Mouse (Mus musculus) cerebellum, adult 2 months (tissue): Measurements from ENCODE around the gene Gm49361. TPM values are rescaled to one million over a fixed set of nuclear protein-coding genes. Genes with fewer than 3 reads are reported as not detected.
A peak's percentile ranks its signal among the peaks of the same experiment; 100 is the strongest.

Experiments used
- DNase-seq, 2 experiments: peaks; one replicate each; pipeline ENCODE4 v3.0.0; 2021
- H3K27ac ChIP-seq: fragments of 200-500 bp; 2 replicates; pipeline ENCODE4 v1.5.1; 2012; ENCODE audit warnings: low read length, control low read depth, inconsistent platforms; ENCODE audit not compliant: insufficient read depth
- H3K27me3 ChIP-seq: fragments of 200-500 bp; 2 replicates; pipeline ENCODE4 v1.6.1; 2012; ENCODE audit warnings: inconsistent platforms, mild to moderate bottlenecking, low read length, moderate library complexity; ENCODE audit not compliant: control insufficient read depth, insufficient read depth
- H3K4me1 ChIP-seq: fragments of 200-500 bp; 2 replicates; pipeline ENCODE4 v1.6.1; 2011; ENCODE audit warnings: low read length; ENCODE audit not compliant: control insufficient read depth, insufficient read depth
- H3K4me3 ChIP-seq: fragments of 200-500 bp; replicated peaks from 2 replicates; pipeline ENCODE3; 2011; ENCODE audit warnings: mild to moderate bottlenecking, low read depth, low read length, control low read depth; ENCODE audit not compliant: insufficient read depth
- CTCF ChIP-seq: fragments of 200-500 bp; IDR thresholded peaks from 2 replicates; pipeline ENCODE4 v1.5.1; 2011; ENCODE audit warnings: low read depth, mild to moderate bottlenecking, control low read depth, low read length, moderate library complexity, borderline replicate concordance; ENCODE audit not compliant: insufficient read depth
- POLR2A ChIP-seq: fragments of 200-500 bp; IDR thresholded peaks from 2 replicates; pipeline ENCODE4 v1.6.1; 2011; ENCODE audit warnings: low read length, control low read depth, borderline replicate concordance; ENCODE audit not compliant: insufficient read depth
- WGBS: fragments of 180-500 bp; shearing (Covaris S2); methylation state at CpG from one replicate; pipeline ENCODE4 v1.1.7; 2018; 5-methylcytosine and 5-hydroxymethylcytosine counted together
- polyA plus RNA-seq: library from polyadenylated mRNA; depleted of rRNA; stranded (reverse); fragments of >200 nt; gene quantifications from 2 replicates; pipeline ENCODE4 v1.2.3, GENCODE M21; 2012

Gm49361 gene
- polyA plus RNA-seq, 1 experiment = not detected

- WGBS = 78% methylated on average over 7 of the region's 7 CpGs
- peaks cover 13% of the 10 kb centered on the region; the same call in 1 of the 2 replicates for H3K4me1 ChIP-seq
- H3K27ac ChIP-seq = no peak overlapping the region
- TF ChIP-seq CTCF (no peak), POLR2A (no peak)
- no peak for DNase-seq
- H3K4me3 ChIP-seq = no peak overlapping the region
- H3K27me3 ChIP-seq = no peaks in the 10 kb centered on the region
Observed at GRCm38 (mm10) chr14:57708580-57708979, 37.3 kb downstream of the Gm49361 start.

GRCm38 (mm10) chr14:57707100-57707893, 38.6 kb downstream of the Gm49361 start:
- DNase-seq = peak; percentile 25 to 32
- WGBS = 19% methylated on average over 18 of the region's 18 CpGs

GRCm38 (mm10) chr14:57706760-57707099, 39.2 kb downstream of the Gm49361 start:
- Histone ChIP-seq H3K27ac (no peak overlapping the region), H3K4me3 (no peak overlapping the region), H3K27me3 (no peaks in the 10 kb centered on the region), H3K4me1 (peaks cover 13% of the 10 kb centered on the region; the same call in 1 of the 2 replicates)
- no peak for TF ChIP-seq CTCF
- no peak for TF ChIP-seq POLR2A
- 70% methylated on average over 4 of the region's 4 CpGs for WGBS
- DNase-seq = no peak

More at GRCm38 (mm10) chr14:57707100-57707893, 38.6 kb downstream of the Gm49361 start:
- Histone ChIP-seq H3K4me3 (no peak overlapping the region), H3K27me3 (no peaks in the 10 kb centered on the region), H3K27ac (peak overlapping the region; percentile 62), H3K4me1 (peaks cover 13% of the 10 kb centered on the region; the same call in 1 of the 2 replicates)
- TF ChIP-seq POLR2A (no peak), CTCF (no peak)

DNA sequence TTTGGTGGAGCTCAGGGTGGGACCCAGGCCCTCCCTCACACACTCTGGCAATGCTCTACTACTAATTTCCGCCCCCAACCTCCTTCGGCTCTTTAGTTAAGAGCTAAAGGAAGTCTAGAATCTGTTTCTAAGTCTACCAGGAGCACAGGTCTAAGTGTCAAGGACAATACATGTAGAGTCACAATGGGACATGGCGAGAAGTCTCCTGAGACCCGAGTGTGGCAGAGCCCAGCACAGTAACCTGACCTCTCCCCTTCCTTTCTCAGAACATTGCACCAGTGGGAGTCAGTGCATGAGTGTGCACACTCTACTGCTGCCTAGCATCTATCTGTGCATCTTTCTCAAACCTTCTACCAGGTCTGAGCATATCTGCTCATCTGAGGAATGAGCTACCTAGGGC, 40.1 kb downstream of the Gm49361 start:
- no peak for TF ChIP-seq POLR2A
- TF ChIP-seq CTCF = no peak
- DNase-seq = no peak
- 92% methylated on average over 4 of the region's 4 CpGs for WGBS
- H3K27ac ChIP-seq = no peak overlapping the region
- H3K27me3 ChIP-seq = no peaks in the 10 kb centered on the region
- peaks cover 13% of the 10 kb centered on the region; the same call in 1 of the 2 replicates for H3K4me1 ChIP-seq
- no peak overlapping the region for H3K4me3 ChIP-seq

DNA sequence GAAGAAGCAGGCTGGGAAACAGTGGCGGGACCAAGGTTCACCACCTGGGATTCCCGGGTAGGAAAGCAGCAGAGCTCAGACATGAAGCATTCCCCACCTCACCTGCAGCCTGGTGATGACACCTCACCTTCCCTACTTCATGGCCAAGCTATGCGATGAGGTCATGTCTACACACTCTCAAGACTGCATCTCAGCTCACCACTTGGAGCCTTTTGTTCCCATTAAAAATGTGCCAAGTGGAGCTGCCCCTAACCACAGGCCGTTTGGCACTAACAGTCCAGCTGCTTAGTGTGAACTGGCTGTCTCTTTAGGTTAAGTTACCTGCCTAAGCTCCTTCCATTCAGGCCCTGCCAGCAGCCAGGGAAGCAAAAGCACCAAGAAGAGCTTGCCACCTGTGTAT, 40.8 kb downstream of the Gm49361 start:
- no peak for DNase-seq
- 75% methylated on average over 4 of the region's 4 CpGs for WGBS

GRCm38 (mm10) chr14:57701915-57702477, 43.9 kb downstream of the Gm49361 start:
- H3K4me1 ChIP-seq = peaks cover 3% of the 10 kb centered on the region; the same call in 1 of the 2 replicates
- TF ChIP-seq CTCF (no peak), POLR2A (no peak)
- WGBS = 58% methylated on average over 12 of the region's 12 CpGs
- H3K4me3 ChIP-seq = no peak overlapping the region
- no peak for DNase-seq
- no peak overlapping the region for H3K27ac ChIP-seq
- no peaks in the 10 kb centered on the region for H3K27me3 ChIP-seq

More for the DNA sequence above, 40.8 kb downstream of the Gm49361 start:
- Histone ChIP-seq H3K4me3 (no peak overlapping the region), H3K27ac (no peak overlapping the region), H3K27me3 (no peaks in the 10 kb centered on the region), H3K4me1 (peaks cover 13% of the 10 kb centered on the region; the same call in 1 of the 2 replicates)
- no peak for TF ChIP-seq CTCF
- no peak for TF ChIP-seq POLR2A

DNA sequence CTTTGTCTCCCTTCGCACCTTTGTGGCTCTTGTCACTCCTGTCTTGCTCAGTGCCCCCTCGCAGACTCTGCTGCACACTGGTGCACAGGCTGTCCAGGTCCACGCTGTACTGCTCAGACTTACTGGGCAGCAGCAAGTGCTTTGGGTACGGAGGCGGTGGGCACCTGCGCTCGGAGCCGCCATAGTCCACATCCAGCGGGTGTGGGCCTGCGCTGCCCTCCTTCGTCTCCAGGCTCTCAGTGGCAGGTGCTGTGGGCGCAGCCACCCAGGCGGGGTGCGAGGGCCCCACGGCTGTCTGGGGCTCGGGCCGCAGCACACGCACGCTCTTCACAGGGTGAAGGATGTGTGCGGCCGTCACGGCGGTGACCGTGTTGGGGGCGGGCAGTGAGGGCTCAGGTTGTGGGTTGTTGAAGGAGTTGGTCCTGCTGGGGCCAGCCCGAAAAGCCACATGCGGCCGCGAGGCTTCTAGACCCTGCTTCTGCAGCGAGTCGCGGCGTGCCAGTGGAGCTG, 46.4 kb downstream of the Gm49361 start:
- 94% methylated on average over 33 of the region's 33 CpGs for WGBS
- TF ChIP-seq POLR2A (no peak), CTCF (no peak)
- H3K4me1 ChIP-seq = no peaks in the 10 kb centered on the region
- H3K4me3 ChIP-seq = no peak overlapping the region
- no peaks in the 10 kb centered on the region for H3K27me3 ChIP-seq
- H3K27ac ChIP-seq = no peak overlapping the region
- no peak for DNase-seq
